Mouse (Mus musculus) forebrain, embryonic 14.5 days (tissue): Measurements from ENCODE around the gene Syngr3. TPM values are rescaled to one million over a fixed set of nuclear protein-coding genes. Genes with fewer than 3 reads are reported as not detected.

Experiments
- ATAC-seq: fragments of 200-750 bp; cut with Nextera tagmentation; 2 replicates; pipeline ENCODE4 v1.8.0; 2017; ENCODE audit warnings: mild to moderate bottlenecking, moderate library complexity
- DNase-seq: peaks from one replicate; pipeline ENCODE4 v3.0.0-alpha.2; 2015; ENCODE audit warnings: low spot score
- H3K27ac ChIP-seq: fragments of 300-500 bp; sonication (generic); 2 replicates; pipeline ENCODE4 v1.5.1; 2014; ENCODE audit warnings: low read depth, mild to moderate bottlenecking, control low read depth, low read length, moderate library complexity
- H3K27me3 ChIP-seq: fragments of 300-500 bp; sonication (generic); replicated peaks from 2 replicates; pipeline ENCODE4 v1.6.1; 2014; ENCODE audit warnings: low read length, control low read depth, mixed read lengths; ENCODE audit not compliant: control insufficient read depth, insufficient read depth
- H3K36me3 ChIP-seq: fragments of 300-500 bp; sonication (generic); 2 replicates; pipeline ENCODE4 v1.6.1; 2014; ENCODE audit warnings: low read length, control low read depth; ENCODE audit not compliant: control insufficient read depth, insufficient read depth
- H3K4me1 ChIP-seq: fragments of 300-500 bp; sonication (generic); 2 replicates; pipeline ENCODE4 v1.6.1; 2014; ENCODE audit warnings: antibody characterized with exemption, low read length, control low read depth; ENCODE audit not compliant: control insufficient read depth, insufficient read depth
- H3K4me2 ChIP-seq: fragments of 300-500 bp; sonication (generic); 2 replicates; pipeline ENCODE4 v1.6.1; 2014; ENCODE audit warnings: mild to moderate bottlenecking, control low read depth, low read length
- H3K4me3 ChIP-seq: fragments of 300-500 bp; sonication (generic); 2 replicates; pipeline ENCODE4 v1.5.1; 2014; ENCODE audit warnings: low read depth, low read length, control low read depth
- H3K9ac ChIP-seq: fragments of 300-500 bp; sonication (generic); 2 replicates; pipeline ENCODE4 v1.6.1; 2014; ENCODE audit warnings: mild to moderate bottlenecking, low read length, control low read depth, moderate library complexity
- H3K9me3 ChIP-seq: fragments of 300-500 bp; sonication (generic); replicated peaks from 2 replicates; pipeline ENCODE4 v1.6.1; 2016; ENCODE audit warnings: low read length, control low read depth, mixed read lengths; ENCODE audit not compliant: control insufficient read depth
- WGBS: fragments of 180-500 bp; shearing (Covaris S2); extraction: QIAGEN DNeasy Blood & Tissue Kit; methylation state at CpG from one replicate; pipeline ENCODE4 v1.1.7; 2014; 5-methylcytosine and 5-hydroxymethylcytosine counted together
- polyA plus RNA-seq: library from polyadenylated mRNA; unstranded; fragments of >200 nt; fragmentation: Nextera tagmentation; extraction: Ambion mirVana; gene quantifications from 2 replicates; pipeline ENCODE4 v1.2.1, GENCODE M21; 2014

Syngr3 gene
- polyA plus RNA-seq, 1 experiment from 2014 or later: 105 TPM

- Histone ChIP-seq H3K9me3 (no peaks in the 10 kb centered on the region), H3K4me2 (no peak overlapping the region), H3K27me3 (no peaks in the 10 kb centered on the region), H3K4me1 (no peaks in the 10 kb centered on the region), H3K9ac (0 out of 2 replicates have a peak overlapping the region, but pooled peaks have one; percentile 8), H3K4me3 (no peak overlapping the region), H3K36me3 (no peaks in the 10 kb centered on the region), H3K27ac (no peak overlapping the region)
- WGBS: 90% methylated on average over 5 of the region's 5 CpGs
- ATAC-seq (no peak), DNase-seq (no peak)
Observed at GRCm38 (mm10) chr17:24639571-24639988, 50.2 kb downstream of the Syngr3 start.

GRCm38 (mm10) chr17:24638840-24639239 lies 50.9 kb downstream of the Syngr3 start:
- Histone ChIP-seq H3K9ac (no peak overlapping the region), H3K27me3 (no peaks in the 10 kb centered on the region), H3K4me1 (no peaks in the 10 kb centered on the region), H3K4me2 (no peak overlapping the region), H3K4me3 (no peak overlapping the region), H3K27ac (no peak overlapping the region), H3K9me3 (no peaks in the 10 kb centered on the region), H3K36me3 (no peaks in the 10 kb centered on the region)
- ATAC-seq (no peak), DNase-seq (no peak)
- WGBS: 81% methylated on average over 9 of the region's 9 CpGs

- no peak for ATAC-seq
- Histone ChIP-seq H3K27ac (no peak overlapping the region), H3K36me3 (no peaks in the 10 kb centered on the region), H3K27me3 (no peaks in the 10 kb centered on the region), H3K4me3 (no peak overlapping the region), H3K9ac (no peak overlapping the region), H3K4me1 (peaks cover 1% of the 10 kb centered on the region; the same call in 1 of the 2 replicates), H3K4me2 (no peak overlapping the region), H3K9me3 (no peaks in the 10 kb centered on the region)
- DNase-seq: no peak
- 88% methylated on average over 4 of the region's 4 CpGs for WGBS
Observed at GRCm38 (mm10) chr17:24638214-24638613, 51.5 kb downstream of the Syngr3 start.

GRCm38 (mm10) chr17:24636781-24637481 lies 52.8 kb downstream of the Syngr3 start:
- DNase-seq: no peak
- Histone ChIP-seq H3K36me3 (no peaks in the 10 kb centered on the region), H3K4me1 (peaks cover 6% of the 10 kb centered on the region; the same call in 1 of the 2 replicates), H3K4me3 (no peak overlapping the region), H3K9ac (no peak overlapping the region), H3K4me2 (no peak overlapping the region), H3K9me3 (no peaks in the 10 kb centered on the region), H3K27ac (no peak overlapping the region), H3K27me3 (no peaks in the 10 kb centered on the region)
- no peak for ATAC-seq
- 68% methylated on average over 5 of the region's 5 CpGs for WGBS

- no peaks in the 10 kb centered on the region for H3K9me3 ChIP-seq
- H3K27ac ChIP-seq: no peak overlapping the region
- WGBS: 96% methylated on average over 5 of the region's 5 CpGs
- ATAC-seq (no peak), DNase-seq (no peak)
- H3K4me3 ChIP-seq: no peak overlapping the region
- H3K4me2 ChIP-seq: no peak overlapping the region
- peaks cover 11% of the 10 kb centered on the region; the same call in 1 of the 2 replicates for H3K4me1 ChIP-seq
- H3K36me3 ChIP-seq: peaks cover 1% of the 10 kb centered on the region; the same call in 1 of the 2 replicates
- no peaks in the 10 kb centered on the region for H3K27me3 ChIP-seq
- no peak overlapping the region for H3K9ac ChIP-seq
Observed at GRCm38 (mm10) chr17:24635694-24636093, 54.1 kb downstream of the Syngr3 start.

Other genes with a start within 250 kb of the Syngr3 start
- 2.3 and 3.5 TPM in 2 replicates for gene Dnase1l2, start 246.8 kb downstream of the Syngr3 start, polyA plus RNA-seq
- 8.3 and 16.9 TPM in 2 replicates for gene E4f1, start 219.6 kb downstream of the Syngr3 start, polyA plus RNA-seq
- gene Pgp, start 219.6 kb downstream of the Syngr3 start, polyA plus RNA-seq: 54.7 and 56.5 TPM in 2 replicates
- gene Bricd5, start 216.1 kb downstream of the Syngr3 start, polyA plus RNA-seq: 0.38 and 1.3 TPM in 2 replicates
- 31.8 and 37.2 TPM in 2 replicates for gene Mlst8, start 210.9 kb downstream of the Syngr3 start, polyA plus RNA-seq
- gene Caskin1, start 201.4 kb downstream of the Syngr3 start, polyA plus RNA-seq: 9.1 and 14.6 TPM in 2 replicates
- gene Traf7, start 162.0 kb downstream of the Syngr3 start, polyA plus RNA-seq: 80.1 and 96.6 TPM in 2 replicates
- 4.0 TPM in 2 replicates for gene Rab26, start 155.7 kb downstream of the Syngr3 start, polyA plus RNA-seq
- 12.9 and 16.7 TPM in 2 replicates for gene Pkd1, start 140.1 kb downstream of the Syngr3 start, polyA plus RNA-seq
- gene Tsc2, start 57.3 kb downstream of the Syngr3 start, polyA plus RNA-seq: 59.8 and 66.4 TPM in 2 replicates
- 10.0 and 12.3 TPM in 2 replicates for gene Nthl1, start 57.3 kb downstream of the Syngr3 start, polyA plus RNA-seq
- gene Slc9a3r2, start 39.6 kb downstream of the Syngr3 start, polyA plus RNA-seq: 22.4 and 31.3 TPM in 2 replicates
- gene Npw, start 31.5 kb downstream of the Syngr3 start, polyA plus RNA-seq: not detected in 2 replicates
- 14.9 and 19.7 TPM in 2 replicates for gene Zfp598, start 20.3 kb downstream of the Syngr3 start, polyA plus RNA-seq
- 36.5 and 37.7 TPM in 2 replicates for gene Gfer, start 6.2 kb upstream of the Syngr3 start, polyA plus RNA-seq
- gene Noxo1, start 6.3 kb upstream of the Syngr3 start, polyA plus RNA-seq: 2.2 and 2.4 TPM in 2 replicates
- 85.3 and 86.1 TPM in 2 replicates for gene Tbl3, start 17.7 kb upstream of the Syngr3 start, polyA plus RNA-seq
- gene Rnf151, start 28.1 kb upstream of the Syngr3 start, polyA plus RNA-seq: not detected in 2 replicates
- 888 and 1,063 TPM in 2 replicates for gene Rps2, start 28.2 kb upstream of the Syngr3 start, polyA plus RNA-seq
- 301 and 312 TPM in 2 replicates for gene Ndufb10, start 34.5 kb upstream of the Syngr3 start, polyA plus RNA-seq
- gene Rpl3l, start 37.9 kb upstream of the Syngr3 start, polyA plus RNA-seq: not detected in 2 replicates
- 25.3 TPM in 2 replicates for gene Msrb1, start 46.7 kb upstream of the Syngr3 start, polyA plus RNA-seq
- 0.20 TPM in 1 of 2 replicates, not detected in the other for gene Hs3st6, start 63.0 kb upstream of the Syngr3 start, polyA plus RNA-seq
- not detected in 2 replicates for gene Meiob, start 114.3 kb upstream of the Syngr3 start, polyA plus RNA-seq
- 49.7 and 52.8 TPM in 2 replicates for gene Hagh, start 150.2 kb upstream of the Syngr3 start, polyA plus RNA-seq
- gene Fahd1, start 160.4 kb upstream of the Syngr3 start, polyA plus RNA-seq: 18.4 and 19.2 TPM in 2 replicates
- gene Igfals, start 176.0 kb upstream of the Syngr3 start, polyA plus RNA-seq: 0.17 and 0.25 TPM in 2 replicates
- gene Nubp2, start 196.4 kb upstream of the Syngr3 start, polyA plus RNA-seq: 89.6 and 96.1 TPM in 2 replicates
- 78.3 and 85.0 TPM in 2 replicates for gene Spsb3, start 196.7 kb upstream of the Syngr3 start, polyA plus RNA-seq
- gene Eme2, start 205.1 kb upstream of the Syngr3 start, polyA plus RNA-seq: 18.2 and 23.3 TPM in 2 replicates
- 73.5 and 78.4 TPM in 2 replicates for gene Mrps34, start 205.2 kb upstream of the Syngr3 start, polyA plus RNA-seq
- 79.7 and 93.4 TPM in 2 replicates for gene Nme3, start 206.5 kb upstream of the Syngr3 start, polyA plus RNA-seq
- gene Mapk8ip3, start 247.0 kb upstream of the Syngr3 start, polyA plus RNA-seq: 49.9 and 76.1 TPM in 2 replicates